Mouse (Mus musculus) hindbrain, embryonic 10.5 days (tissue): ENCODE results near the gene Kif3a. TPM values are rescaled to one million over a fixed set of nuclear protein-coding genes. Genes with fewer than 3 reads are reported as not detected.

Source experiments
- DNase-seq: peaks from one replicate; pipeline ENCODE4 v3.0.0-alpha.2; 2017; ENCODE audit warnings: low spot score
- H3K27ac ChIP-seq: fragments of 300-500 bp; sonication (generic); 2 replicates; pipeline ENCODE4 v1.5.1; 2016; ENCODE audit warnings: mild to moderate bottlenecking, moderate library complexity
- H3K27me3 ChIP-seq: fragments of 300-500 bp; sonication (generic); 2 replicates; pipeline ENCODE4 v1.6.1; 2016; ENCODE audit warnings: mild to moderate bottlenecking; ENCODE audit not compliant: poor library complexity, insufficient read depth, severe bottlenecking
- H3K36me3 ChIP-seq: fragments of 300-500 bp; sonication (generic); 2 replicates; pipeline ENCODE4 v1.6.1; 2016; ENCODE audit warnings: mild to moderate bottlenecking, moderate library complexity
- H3K4me1 ChIP-seq: fragments of 300-500 bp; sonication (generic); replicated peaks from 2 replicates; pipeline ENCODE4 v1.6.1; 2016; ENCODE audit warnings: mild to moderate bottlenecking
- H3K4me3 ChIP-seq: fragments of 300-500 bp; sonication (generic); 2 replicates; pipeline ENCODE4 v1.5.1; 2016; ENCODE audit warnings: mild to moderate bottlenecking, moderate library complexity
- H3K9me3 ChIP-seq: fragments of 300-500 bp; sonication (generic); 2 replicates; pipeline ENCODE4 v1.6.1; 2016; ENCODE audit warnings: mild to moderate bottlenecking, moderate library complexity
- WGBS: fragments of 180-500 bp; shearing (Covaris S2); methylation state at CpG from one replicate; pipeline ENCODE4 v1.1.7; 2016; 5-methylcytosine and 5-hydroxymethylcytosine counted together
- polyA plus RNA-seq: library from polyadenylated mRNA; unstranded; fragments of >200 nt; fragmentation: Nextera tagmentation; extraction: Ambion mirVana; gene quantifications from 2 replicates; pipeline ENCODE4 v1.2.1, GENCODE M21; 2016

Gene Kif3a
- polyA plus RNA-seq, 1 experiment from 2014 or later = 67.8 TPM

DNA sequence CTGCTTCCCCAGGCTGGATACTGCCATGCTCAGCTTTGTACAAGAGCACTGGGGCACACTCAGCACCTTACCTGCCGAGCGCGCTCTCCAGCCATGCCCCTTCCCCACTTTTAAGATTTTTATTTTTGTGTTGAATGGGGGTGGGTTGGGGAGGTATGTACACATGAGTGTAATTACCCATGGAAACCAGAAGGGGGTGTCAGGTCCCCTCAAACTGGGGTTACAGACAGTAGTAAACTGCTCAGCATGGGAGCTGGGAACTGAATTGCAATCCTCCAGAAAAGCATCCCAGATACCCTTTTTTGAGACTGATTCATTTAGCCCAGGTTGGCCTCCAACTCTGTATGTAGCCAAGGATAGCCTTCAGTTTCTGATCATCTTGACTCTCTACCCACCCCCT, 37.8 kb downstream of the Kif3a start:
- no peaks in the 10 kb centered on the region for H3K9me3 ChIP-seq
- WGBS = 90% methylated on average over 3 of the region's 3 CpGs
- peaks cover 13% of the 10 kb centered on the region for H3K4me1 ChIP-seq
- no peak for DNase-seq
- no peaks in the 10 kb centered on the region for H3K27me3 ChIP-seq
- peaks cover 20% of the 10 kb centered on the region for H3K36me3 ChIP-seq
- H3K27ac ChIP-seq = no peak overlapping the region
- H3K4me3 ChIP-seq = no peak overlapping the region

GRCm38 (mm10) chr11:53605609-53606008, 38.4 kb downstream of the Kif3a start:
- no peaks in the 10 kb centered on the region for H3K9me3 ChIP-seq
- peaks cover 14% of the 10 kb centered on the region for H3K36me3 ChIP-seq
- no peaks in the 10 kb centered on the region for H3K27me3 ChIP-seq
- H3K4me1 ChIP-seq = peaks cover 13% of the 10 kb centered on the region
- 0 out of 2 replicates have a peak overlapping the region, but pooled peaks have one; percentile 11 for H3K4me3 ChIP-seq
- no peak for DNase-seq
- 12% methylated on average over 12 of the region's 12 CpGs for WGBS
- no peak overlapping the region for H3K27ac ChIP-seq

- H3K27ac ChIP-seq = no peak overlapping the region
Observed at GRCm38 (mm10) chr11:53609231-53609630, 42.1 kb downstream of the Kif3a start.

DNA sequence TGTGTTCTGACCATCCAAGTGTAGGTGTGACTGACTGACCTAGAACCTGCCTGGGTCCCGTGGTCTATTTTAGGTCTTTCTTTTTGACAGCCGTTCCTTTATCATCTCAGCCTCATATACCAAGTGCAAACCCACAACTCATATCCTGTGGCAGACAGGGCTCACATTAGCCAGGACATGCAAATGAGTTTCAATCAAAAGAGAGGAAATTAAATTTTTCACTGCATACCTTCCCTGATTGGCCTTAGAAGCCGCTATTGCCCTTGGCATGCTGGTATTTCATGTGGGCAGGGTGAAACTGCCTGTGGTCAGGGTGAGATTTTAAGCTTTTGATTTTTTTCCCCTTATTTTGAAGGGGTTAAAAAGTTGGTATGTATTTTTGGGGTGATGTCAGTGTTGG, 42.5 kb downstream of the Kif3a start:
- Histone ChIP-seq H3K27ac (no peak overlapping the region), H3K4me3 (no peak overlapping the region), H3K4me1 (peaks cover 13% of the 10 kb centered on the region), H3K9me3 (no peaks in the 10 kb centered on the region), H3K36me3 (0 out of 2 replicates have a peak, but pooled peaks cover 3% of the 10 kb centered on the region), H3K27me3 (no peaks in the 10 kb centered on the region)
- DNase-seq = no peak
- 93% methylated on average over 3 of the region's 3 CpGs for WGBS

More at GRCm38 (mm10) chr11:53609231-53609630, 42.1 kb downstream of the Kif3a start:
- Histone ChIP-seq H3K9me3 (no peaks in the 10 kb centered on the region), H3K4me3 (no peak overlapping the region), H3K4me1 (peaks cover 13% of the 10 kb centered on the region), H3K27me3 (no peaks in the 10 kb centered on the region), H3K36me3 (0 out of 2 replicates have a peak, but pooled peaks cover 3% of the 10 kb centered on the region)
- WGBS = 82% methylated on average over 6 of the region's 6 CpGs
- DNase-seq = no peak

DNA sequence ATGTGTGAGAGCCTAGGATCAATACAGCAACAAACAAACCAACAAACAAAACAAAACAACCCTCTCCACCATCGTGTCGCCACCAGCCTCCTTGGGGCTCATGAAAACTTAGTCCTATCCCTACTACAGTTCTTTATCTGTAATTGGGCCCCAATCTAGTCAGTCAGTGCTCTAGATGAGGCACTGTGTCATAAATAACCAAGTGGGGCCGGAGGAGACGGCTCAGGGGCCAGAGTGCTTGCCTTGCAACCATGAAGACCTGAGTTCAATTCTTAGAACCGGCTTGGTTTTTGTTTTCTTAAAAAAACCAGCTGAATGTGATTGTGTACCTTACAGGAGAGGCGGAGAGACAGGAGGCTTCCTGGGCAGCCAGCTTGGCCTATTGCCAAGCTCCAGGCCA, 48.0 kb downstream of the Kif3a start:
- Histone ChIP-seq H3K9me3 (no peaks in the 10 kb centered on the region), H3K4me1 (peaks cover 15% of the 10 kb centered on the region), H3K27ac (no peak overlapping the region), H3K36me3 (no peaks in the 10 kb centered on the region), H3K4me3 (no peak overlapping the region), H3K27me3 (no peaks in the 10 kb centered on the region)
- WGBS = 85% methylated on average over 6 of the region's 6 CpGs
- DNase-seq = no peak

DNA sequence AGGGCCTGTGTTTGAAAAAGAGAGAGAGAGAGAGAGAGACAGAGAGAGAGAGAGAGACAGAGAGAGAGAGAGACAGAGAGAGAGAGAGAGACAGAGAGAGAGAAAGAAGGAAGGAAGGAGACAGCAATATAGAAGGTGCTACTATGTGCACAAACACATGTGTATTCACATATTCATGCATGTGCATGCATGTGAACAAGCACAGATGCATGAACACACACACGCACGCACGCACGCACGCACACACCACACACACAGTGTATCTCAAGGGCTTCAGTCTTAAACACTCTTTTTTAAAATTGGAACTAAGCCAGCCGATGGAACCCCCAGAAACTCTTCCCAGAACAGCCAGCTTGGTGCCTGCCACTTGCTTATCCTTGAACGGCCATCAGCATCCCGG, 48.4 kb downstream of the Kif3a start:
- Histone ChIP-seq H3K4me3 (no peak overlapping the region), H3K4me1 (peaks cover 15% of the 10 kb centered on the region), H3K27ac (no peak overlapping the region), H3K9me3 (no peaks in the 10 kb centered on the region), H3K27me3 (no peaks in the 10 kb centered on the region), H3K36me3 (no peaks in the 10 kb centered on the region)
- no peak for DNase-seq
- WGBS = 93% methylated on average over 8 of the region's 8 CpGs

GRCm38 (mm10) chr11:53616748-53617558, 49.8 kb downstream of the Kif3a start:
- WGBS = 80% methylated on average over 8 of the region's 8 CpGs
- no peaks in the 10 kb centered on the region for H3K9me3 ChIP-seq
- DNase-seq = no peak

DNA sequence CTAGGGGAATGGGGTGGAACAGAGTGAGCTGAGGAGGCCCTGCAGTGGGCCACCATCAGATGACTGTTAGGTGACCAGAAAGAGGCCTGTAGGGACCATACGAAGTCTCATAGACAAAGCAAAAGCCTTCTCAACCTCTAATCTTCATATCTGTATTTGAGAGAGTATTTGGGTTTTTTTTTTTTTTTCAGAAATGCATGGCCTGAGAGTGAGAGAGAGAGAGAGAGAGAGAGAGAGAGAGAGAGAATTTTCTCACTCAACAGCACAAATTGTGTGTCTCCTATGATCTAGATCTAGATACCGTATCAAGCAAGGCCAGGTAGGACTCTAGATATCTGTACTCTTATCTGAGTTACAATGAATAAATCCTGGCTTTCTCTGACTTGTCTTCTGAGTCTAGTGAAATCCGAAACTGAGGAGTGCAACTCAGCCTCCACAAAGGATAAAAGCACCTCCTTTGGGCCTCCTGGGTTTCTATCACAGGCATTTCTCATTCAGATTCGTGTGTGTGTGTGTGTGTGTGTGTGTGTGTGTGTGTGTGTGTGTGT, 50.5 kb downstream of the Kif3a start:
- no peak for DNase-seq
- 69% methylated on average over 4 of the region's 4 CpGs for WGBS
- H3K9me3 ChIP-seq = no peaks in the 10 kb centered on the region
- peaks cover 15% of the 10 kb centered on the region for H3K4me1 ChIP-seq
- no peaks in the 10 kb centered on the region for H3K27me3 ChIP-seq
- H3K27ac ChIP-seq = no peak overlapping the region
- H3K4me3 ChIP-seq = no peak overlapping the region
- no peaks in the 10 kb centered on the region for H3K36me3 ChIP-seq

More at GRCm38 (mm10) chr11:53616748-53617558, 49.8 kb downstream of the Kif3a start:
- no peak overlapping the region for H3K4me3 ChIP-seq
- no peaks in the 10 kb centered on the region for H3K27me3 ChIP-seq
- peaks cover 15% of the 10 kb centered on the region for H3K4me1 ChIP-seq
- H3K36me3 ChIP-seq = no peaks in the 10 kb centered on the region
- H3K27ac ChIP-seq = no peak overlapping the region

DNA sequence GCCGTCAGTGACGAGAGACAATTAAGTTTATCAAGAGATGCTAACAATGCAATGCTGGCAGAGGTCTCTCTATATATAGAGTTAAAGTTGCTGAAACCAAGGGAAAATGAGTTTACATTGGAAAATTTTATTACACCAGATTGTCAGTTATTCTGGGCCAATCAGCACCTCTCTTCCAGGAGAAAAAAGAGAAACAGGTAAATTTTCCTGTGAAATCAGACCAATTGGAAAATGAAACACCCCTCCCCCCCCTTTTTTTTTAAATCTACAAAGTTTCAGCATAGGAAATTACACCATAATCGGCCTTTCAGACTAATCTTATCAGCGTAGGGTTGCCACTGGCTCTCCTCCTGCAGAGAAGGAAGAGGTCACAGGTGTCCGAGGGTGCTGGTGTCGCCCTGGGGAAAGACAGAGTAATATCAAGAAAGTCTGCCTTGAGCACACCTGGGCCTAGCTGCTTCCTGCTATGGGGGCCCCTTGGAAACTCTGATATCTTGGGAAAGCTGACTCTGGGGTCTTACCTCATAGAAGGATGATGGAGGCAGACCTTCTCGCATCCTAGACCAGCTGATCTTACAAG, 51.5 kb downstream of the Kif3a start, which contains the start of gene Il4:
Gene Il4, minus strand, starts transcription at position 51 of the 580 bp plus-strand sequence.
- WGBS = 88% methylated on average over 7 of the region's 7 CpGs

DNA sequence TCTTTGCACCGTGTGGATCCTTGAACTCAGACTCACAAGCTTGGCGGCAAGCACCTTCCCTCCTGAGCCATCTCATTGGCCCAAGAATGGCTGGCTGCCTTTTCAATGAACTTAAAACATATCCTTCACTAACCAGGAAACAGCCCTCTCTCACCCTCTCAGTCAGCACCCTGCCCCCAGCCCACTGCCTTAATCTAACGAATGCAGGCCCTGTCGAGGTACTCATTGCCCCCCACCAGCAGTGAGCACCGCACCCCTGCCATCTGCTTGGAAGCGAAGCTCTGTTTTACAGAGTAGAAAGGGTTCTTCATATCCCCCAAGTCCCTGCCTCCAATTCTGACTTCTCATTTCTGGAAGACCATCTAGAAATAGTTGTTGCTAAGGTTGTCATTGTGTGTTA, 52.2 kb downstream of the Kif3a start:
- WGBS = 67% methylated on average over 6 of the region's 6 CpGs
- Histone ChIP-seq H3K4me3 (no peak overlapping the region), H3K4me1 (peaks cover 15% of the 10 kb centered on the region), H3K27me3 (no peaks in the 10 kb centered on the region), H3K27ac (no peak overlapping the region), H3K36me3 (no peaks in the 10 kb centered on the region), H3K9me3 (no peaks in the 10 kb centered on the region)
- no peak for DNase-seq

More for the DNA sequence above, 51.5 kb downstream of the Kif3a start, which contains the start of gene Il4:
- DNase-seq = no peak
- Histone ChIP-seq H3K27ac (no peak within 1 kb of the TSS), H3K9me3 (no peaks in the 10 kb centered on the region), H3K27me3 (no peaks in the 10 kb centered on the region), H3K36me3 (no peaks in the 10 kb centered on the region), H3K4me3 (no peak within 1 kb of the TSS), H3K4me1 (peaks cover 15% of the 10 kb centered on the region)

GRCm38 (mm10) chr11:53620094-53620493, 52.9 kb downstream of the Kif3a start:
- Histone ChIP-seq H3K9me3 (no peaks in the 10 kb centered on the region), H3K27ac (no peak overlapping the region), H3K27me3 (no peaks in the 10 kb centered on the region), H3K36me3 (no peaks in the 10 kb centered on the region), H3K4me1 (peaks cover 15% of the 10 kb centered on the region), H3K4me3 (no peak overlapping the region)
- no peak for DNase-seq
- 95% methylated on average over 4 of the region's 4 CpGs for WGBS

DNA sequence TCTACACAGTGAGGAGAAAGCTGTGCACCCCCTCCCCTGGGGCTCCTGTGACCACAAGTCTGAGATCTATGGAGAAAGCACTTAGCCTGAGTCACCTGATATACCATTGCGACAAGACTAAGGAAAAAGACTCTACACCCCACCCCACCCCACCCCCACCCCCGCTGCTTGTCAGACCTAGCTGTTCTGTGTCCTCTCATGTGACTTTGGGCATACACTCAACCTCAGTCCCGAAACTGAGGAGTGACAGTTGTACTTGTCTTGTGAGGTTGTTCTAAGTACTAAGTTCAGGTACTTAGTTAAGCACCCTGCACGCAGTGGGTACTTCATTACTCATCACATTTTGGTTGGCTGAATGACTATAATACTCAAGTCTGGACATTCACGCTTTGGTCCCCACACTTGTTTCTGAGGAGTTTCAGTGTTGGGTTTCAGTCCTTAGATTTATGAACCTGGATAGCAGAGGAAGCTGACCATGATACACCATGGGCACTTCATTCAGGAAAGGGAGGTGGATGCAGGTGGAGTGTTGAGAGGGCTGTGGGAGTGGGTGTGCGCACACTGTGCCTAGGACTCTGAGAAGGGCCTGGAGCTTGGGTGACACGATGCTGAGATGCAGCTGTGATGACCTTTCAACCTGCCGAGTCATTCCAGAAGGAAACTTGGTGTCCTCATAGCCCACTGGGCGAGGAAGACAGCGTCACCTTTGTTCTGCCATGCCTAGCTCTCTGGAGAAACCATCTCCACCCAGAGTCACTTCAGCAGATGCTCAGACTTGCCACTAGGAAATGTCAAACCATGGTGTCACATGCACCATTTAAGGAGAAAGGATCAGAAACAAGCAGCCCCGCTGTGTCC, 54.6 kb downstream of the Kif3a start:
- no peak for DNase-seq
- H3K4me1 ChIP-seq = peaks cover 12% of the 10 kb centered on the region
- H3K9me3 ChIP-seq = no peaks in the 10 kb centered on the region
- WGBS = 89% methylated on average over 11 of the region's 11 CpGs
- no peak overlapping the region for H3K27ac ChIP-seq
- H3K4me3 ChIP-seq = no peak overlapping the region
- peaks cover 4% of the 10 kb centered on the region for H3K27me3 ChIP-seq
- no peaks in the 10 kb centered on the region for H3K36me3 ChIP-seq
